Mouse (Mus musculus) naive thymus-derived CD4-positive, alpha-beta T cell, adult 2 months (primary cell): ENCODE measurements around the gene Maml3.

Source experiments
- DNase-seq: peaks from one replicate; pipeline ENCODE4 v3.0.0-alpha.2; 2011; ENCODE audit warnings: low read depth

The Maml3 gene

DNA sequence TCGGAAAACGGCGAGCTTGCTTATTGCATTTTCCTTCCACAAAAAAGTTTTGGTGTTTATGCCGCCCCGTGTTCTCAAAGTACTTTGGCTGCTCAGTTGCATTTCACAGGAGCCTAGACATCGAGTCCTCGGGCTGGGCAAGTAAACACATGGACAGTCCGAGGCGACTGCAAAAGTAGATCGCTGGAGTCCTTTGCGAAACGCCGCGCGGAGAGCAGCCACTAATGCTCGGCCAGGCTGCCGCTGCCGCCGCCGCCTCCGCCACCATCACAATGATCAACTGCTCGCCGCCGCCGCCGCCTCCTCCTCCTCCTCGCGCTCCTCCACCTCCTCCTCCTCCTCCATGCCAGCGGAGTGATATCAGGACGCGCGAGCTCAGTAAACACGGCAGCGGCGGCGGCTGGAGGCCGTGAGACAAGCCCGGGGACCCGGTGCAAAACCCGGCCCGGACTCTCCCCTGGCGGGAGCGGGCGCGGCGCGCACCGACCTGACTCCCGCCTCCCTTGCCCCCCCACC is at the start of gene Maml3:
Maml3 (minus strand) TSS at position 441 of the 516 bp plus-strand sequence.
- DNase-seq = peak; percentile 91

DNA sequence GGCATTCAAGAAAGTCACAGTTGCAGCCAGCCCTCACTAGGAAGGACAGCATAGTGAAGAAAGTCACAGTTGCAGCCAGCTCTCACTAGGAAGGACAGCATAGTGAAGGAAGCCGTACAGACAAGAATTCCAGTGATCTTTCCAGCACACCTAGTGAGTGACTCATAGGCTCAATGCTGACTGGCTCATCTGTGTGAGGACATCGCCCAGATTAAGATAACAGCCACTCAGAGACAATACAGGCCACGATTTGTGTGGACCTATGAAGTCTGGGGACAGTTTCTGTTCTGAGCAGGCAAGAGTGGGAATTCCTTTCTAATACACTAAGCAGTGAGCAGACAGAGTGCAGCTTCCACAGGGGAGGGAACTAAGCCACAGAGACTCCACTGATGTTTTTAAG is 46.3 kb upstream of the Maml3 start:
- no peak for DNase-seq

DNA sequence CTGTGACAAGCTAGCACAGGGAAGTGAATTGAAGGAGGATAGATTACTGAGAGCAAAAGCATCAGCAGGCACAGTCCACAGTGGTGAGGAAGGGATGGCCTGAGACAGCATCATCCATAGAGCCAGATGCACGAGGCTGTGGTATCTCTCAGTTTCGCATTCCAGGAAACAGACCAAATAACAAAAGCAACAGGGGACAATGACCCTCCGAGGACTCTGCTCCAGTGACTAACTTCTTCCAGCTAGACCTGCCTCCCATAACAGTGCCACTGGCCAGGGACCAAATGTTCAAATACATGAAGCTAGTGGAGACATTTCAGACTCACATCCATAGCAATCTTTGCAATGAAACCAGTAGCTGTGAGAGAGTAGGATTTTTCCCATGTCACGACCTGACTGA is 43.4 kb upstream of the Maml3 start:
- no peak for DNase-seq

DNA sequence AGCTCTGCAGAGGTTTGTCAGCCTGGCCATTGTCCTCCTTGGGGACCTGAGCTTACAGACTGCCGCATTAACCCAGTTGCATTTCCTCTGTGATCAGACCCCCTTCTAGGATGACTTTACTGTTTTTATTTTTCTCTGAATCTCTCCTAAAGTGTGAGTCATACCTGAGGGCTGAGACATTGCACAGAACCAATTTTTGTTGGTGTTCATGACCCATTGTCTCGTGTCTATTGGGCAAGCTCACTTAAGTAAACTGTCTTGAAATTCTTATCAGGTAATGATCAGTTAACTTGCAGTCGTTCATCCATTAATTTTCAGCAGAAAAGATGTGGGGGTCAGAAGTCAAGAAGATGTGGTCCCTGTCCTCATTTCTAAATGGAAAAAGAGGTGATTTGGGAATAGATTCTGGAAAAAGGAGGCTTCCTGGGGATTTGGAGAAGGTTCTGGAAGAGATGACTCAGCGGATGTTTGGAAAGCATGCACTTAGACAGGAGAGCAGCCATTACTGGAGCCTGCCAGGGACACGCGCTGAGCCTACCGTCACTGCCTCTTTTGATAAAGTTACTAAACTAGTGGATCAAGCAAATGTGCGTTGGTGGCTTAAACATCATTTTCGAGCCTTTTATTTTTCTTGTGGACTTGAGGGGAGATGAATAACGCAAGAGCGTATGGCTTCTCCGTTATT is 40.0 kb upstream of the Maml3 start:
- DNase-seq = no peak

DNA sequence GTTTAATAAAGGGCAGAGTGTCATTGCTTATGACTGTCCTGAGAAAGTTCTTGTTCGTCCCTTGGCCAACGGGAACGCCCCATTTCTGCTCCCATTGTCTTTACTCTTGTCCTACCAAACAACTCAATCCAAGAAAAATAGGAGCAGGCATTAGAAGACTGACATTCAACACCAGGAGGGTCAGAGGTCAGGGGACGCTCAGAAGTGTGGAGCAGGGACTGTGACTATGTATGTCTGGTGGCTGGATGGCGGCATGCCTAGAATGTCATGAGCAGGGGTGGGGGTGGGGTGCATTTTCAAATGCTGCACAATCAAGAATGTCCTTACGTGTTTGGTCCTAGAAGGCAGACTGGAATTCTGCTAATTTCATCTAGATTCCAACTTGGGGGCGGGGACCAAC is 38.1 kb upstream of the Maml3 start:
- DNase-seq = no peak

DNA sequence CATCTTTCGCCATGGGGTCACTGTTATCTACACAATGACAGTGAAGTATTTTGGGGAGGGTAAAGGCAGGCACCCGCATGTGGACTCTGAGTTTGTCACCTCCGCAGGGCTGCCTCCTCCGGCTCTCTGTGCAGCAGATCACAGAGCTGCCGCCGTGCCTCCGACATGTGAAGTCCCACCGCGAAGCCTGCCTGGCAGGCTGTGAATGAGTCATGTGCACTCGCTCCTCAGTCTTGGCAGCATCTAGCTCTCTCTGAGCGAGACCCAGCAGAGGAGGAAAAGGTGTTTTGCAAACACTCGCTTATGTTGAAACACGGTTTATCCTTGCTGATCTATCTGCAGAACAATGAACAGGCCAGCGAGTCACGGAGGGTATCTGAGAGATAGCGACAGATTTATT is 35.3 kb upstream of the Maml3 start:
- no peak for DNase-seq

DNA sequence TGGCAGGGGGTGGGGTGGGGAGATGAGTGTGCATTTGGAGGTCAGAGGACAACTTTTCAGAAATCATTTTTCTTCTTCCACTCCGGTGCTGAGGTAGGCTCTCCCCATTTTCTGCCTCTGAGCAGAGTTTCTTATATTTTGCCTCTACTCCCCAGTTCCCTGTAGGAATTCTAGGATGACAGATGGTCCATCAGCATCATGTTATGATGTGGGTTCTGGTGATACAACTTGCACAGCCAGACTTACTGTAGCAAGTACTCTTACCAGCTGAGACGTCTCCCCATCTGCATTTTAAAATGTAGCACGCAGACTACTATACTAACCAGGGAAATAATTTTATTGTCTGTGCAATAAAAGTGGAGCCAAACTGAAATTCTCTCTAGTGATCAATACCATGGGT is 20.5 kb upstream of the Maml3 start:
- DNase-seq = no peak

DNA sequence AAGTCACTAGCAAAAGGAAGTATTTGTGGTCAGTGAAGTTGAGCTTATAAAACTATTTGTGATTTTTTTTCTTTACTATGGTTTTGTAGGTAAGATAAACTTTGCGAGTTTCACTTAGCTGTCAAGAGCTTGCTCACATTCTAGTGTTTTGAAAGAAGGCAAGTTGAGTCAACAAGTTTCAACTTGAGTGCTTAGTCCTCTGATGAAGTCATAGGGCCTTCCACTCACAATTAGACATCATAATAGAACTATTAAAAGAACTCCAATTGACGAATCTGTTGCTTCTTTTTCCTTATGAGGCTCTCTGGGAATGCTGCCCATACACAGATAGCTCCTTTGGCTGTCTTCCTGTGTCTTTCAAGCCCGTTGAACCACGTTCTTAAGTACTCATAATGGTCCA is 16.0 kb upstream of the Maml3 start:
- no peak for DNase-seq

DNA sequence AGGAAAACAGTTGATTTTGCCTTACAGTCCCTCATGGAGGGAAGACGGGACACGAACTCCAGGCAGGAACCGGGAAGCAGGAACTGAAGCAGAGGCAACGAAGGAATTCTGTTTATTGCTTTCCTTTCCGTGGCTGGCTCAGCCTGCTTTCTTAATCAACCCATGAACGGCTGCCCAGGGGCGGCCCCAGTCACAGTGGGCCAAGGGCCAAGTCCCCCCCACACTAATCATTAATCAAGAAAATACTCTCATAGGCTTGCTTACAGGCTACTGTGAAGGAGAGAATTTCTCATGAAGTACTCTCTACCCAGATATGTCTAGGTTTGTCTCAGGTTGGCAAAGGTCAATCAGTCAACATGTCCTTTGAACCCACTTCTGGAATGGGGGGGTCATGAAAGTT is 14.3 kb upstream of the Maml3 start:
- no peak for DNase-seq

DNA sequence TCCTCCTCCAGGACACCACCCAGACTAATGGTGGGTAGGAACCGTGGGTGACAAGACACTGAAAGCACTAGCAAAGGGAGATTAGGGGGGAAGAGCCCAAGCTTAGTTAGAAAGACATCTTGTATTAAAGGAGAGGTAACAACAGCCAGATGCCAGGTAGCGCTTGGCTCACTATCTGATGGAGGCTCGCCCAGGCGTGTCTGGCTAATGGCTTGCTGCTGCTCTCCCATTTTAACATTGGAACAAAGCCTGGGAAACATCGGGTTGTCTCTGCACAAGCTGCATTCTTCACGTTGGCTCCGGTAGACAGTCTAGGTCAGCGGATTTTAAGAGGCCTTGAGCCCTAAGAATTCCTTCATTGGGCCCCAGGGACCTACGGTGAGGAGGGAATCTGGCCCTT is 10.5 kb upstream of the Maml3 start:
- no peak for DNase-seq

DNA sequence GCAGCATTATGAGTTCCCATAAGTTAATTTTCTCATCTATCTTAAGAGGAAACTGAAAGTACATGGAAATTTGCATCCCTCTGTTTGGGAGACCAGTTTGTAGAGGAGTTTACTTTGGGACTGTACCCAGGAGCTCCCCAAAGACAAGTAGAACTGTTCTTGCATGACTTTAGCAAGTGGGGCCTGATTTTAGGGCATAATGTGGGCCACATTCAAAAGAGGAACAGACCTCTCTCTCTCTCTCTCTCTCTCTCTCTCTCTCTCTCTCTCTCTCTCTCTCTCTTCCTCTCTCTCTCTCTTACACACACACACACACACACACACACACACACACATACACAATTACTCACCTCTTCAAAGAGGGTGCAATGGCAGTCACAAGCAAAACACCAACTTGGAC is 3.2 kb upstream of the Maml3 start:
- no peak for DNase-seq

DNA sequence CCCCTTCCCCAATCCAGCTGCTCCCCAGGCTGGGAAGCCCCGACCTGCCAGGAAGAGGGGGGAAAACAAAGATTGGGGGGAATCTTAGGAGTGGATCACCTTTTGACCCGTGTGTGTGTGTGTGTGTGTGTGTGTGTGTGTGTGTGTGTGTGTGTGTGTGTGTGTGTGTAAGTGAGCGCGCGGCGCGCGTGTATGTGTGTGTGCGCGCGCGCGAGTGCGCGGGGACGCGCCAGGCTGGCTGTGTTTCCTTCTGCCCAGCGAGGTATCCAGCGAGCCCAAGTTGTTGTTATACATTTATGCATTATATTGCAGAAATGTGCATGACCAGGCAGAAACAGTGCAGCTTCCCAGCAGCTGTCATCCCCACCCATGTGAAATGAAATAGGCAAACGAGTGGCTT is 280 bp upstream of the Maml3 start:
- DNase-seq = peak; percentile 79

DNA sequence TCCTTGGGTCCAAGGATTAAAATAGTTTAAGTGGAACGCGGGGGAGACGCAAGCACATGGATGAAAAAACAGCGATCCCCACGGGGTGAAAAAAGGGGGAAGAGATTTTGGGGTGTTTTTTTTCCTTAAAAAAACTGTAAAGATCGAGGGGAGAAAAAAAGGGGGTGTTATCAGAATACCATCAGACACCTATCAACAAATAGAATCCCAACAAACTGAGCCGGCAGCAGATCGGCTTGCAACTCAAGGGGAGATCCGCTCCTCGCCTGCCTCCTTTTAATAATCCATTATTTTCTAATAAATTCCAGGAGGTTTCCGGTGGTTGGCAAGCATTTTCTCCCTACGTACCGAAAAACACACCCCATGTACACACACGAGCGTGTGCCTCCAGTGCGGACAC is 668 bp downstream of the Maml3 start:
- no peak for DNase-seq

DNA sequence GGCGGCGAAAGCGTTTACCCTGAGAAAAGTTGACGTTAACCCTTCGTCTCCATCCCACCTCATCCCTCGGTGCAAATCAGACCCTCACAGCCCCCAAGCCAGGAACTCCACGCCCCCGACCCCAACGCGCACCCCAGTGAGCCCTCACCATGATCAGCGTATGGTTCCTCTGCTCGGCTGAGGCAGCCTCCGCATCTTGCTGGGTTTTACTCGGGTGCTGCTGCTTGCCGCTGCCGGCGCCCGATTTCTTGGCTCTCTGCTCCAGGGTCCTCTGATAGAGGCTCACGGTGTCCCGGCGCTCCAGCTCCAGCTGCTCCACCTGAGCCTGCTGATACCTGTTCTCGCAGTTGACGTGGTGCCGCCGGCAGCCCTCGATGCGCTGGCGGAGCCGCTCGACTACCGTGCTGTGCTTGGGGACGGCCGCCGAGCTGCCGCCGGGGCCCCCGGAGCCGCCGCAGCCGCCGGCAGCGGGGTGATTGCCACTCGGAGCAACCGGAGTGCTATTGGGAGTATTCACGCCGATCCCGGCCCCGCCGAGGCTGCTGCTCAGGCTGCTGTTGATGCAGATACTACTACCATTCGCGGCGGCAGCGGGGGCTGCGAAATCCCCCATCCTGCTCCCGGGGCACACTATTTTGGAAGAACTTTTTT is 1.2 kb downstream of the Maml3 start:
- peak; percentile 66 for DNase-seq

DNA sequence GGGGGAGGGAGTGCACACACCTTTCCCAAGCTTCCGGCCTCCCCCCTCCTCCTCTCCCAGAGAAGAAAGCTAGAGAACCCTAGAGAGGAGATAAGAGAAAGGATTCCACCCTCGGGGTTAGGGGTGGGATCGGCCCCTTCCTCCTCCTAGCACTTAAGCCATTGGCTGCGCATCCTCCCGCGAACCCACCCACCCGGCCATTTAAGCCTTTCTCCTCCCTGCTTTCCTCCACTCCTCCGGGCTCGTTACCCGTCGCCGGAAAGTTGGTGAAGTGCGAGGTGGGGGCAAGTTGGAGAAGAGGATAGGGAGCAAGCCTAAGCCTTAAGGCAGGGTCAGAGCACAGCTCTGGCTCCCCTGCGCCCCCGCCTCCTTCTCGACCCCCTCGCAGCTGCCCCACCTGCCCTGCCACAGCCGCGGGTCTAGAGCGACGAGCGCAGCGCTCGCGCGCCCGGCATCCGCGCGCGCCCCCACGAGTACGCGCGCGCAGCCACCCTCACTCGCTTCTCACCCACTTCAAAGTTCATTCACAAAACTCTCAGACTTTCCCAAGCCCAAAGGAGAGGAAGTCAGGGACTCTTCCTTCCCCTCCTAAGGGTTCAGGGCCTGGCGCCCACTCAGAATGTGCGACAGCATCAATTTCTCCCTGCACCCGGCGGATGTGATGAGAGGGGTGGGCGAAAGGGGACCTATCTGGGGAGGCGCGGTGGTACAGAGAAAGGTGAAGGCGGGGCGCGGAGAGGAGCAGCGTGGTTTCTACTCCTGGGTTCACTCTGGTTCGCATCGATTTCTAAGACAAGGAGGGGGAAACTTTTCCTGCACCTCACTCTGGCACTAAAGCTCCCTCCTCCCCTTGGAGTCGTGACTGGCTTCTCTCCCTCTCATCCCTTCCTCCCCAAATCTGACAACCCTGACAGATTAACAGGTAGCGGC is 2.0 kb downstream of the Maml3 start:
- peak; percentile 91 for DNase-seq

DNA sequence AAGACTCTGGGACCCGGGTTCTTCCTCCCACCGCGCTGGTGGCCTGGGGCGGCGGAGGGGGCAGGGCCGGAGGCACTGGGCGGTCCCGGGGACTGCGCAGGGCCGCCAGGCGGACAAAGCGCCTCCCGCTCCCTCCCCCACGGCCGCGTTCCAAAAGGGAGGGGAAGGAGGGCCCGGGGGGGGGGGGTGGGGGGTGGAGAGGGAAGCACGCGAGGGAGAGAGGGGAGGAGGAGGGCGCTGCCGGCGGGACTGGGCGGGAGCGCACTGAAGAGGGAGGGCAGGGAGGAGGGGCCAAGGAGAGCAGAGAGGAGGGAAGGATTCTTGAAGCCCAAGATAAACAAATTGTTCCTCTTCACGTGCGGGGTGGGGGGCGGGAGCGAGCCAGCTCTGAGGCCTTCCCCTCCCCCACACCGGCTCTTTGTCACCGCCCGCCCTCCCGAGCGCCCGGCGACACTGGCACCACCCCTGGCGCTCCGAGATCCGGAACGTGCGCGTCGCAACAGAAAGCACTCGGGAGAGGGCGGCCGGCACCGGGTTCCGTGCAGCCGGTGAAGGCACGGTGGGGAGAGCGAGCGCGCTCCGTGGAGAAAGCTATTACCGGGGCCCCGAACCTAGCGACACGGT is 2.8 kb downstream of the Maml3 start:
- peak; percentile 89 for DNase-seq

DNA sequence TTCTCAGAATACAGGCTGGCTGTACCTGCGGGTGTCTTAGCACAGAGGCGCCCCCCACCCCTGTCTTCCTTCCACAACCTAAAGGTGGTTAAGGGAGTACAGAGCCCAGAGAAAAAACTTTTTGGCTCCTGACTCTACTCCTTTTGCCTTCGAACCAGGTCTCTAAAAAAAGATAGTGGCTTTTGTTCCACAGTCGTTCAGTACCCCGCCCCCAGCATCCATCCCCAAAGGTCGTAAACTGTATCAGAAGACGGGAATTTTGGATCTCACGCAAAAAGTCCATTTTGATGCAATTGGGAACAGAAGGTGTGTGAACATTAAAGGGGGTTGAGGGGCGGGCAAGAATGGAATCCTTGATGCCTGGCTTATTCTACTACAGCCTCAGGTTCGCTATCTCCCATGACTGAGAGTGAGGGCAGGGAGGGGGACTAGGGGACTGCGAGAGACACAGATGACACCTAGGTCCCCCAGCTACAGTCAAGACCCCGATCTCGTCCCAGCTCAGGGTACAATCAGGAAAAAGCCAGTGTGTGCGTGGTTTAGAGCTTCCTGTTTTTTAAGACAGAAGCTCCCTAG is 3.4 kb downstream of the Maml3 start:
- no peak for DNase-seq

DNA sequence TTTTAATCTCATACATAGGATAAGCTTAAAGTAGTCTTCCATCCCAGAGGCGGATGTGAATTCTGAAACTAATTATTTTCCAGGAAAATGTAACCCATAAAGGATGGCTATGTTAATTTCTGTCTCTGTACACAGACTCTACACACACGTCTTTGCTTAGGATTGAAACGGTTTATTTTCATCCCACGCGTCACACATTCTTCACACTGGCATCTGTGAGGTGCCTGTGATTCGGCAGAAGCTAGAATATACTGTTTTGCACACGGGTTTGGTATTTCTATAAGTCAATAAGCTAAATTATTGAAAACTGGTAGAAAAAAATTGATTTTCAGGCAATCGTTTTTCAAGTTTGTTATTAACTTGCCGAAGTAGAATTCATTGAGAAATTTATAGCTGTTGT is 4.0 kb downstream of the Maml3 start:
- DNase-seq = no peak

DNA sequence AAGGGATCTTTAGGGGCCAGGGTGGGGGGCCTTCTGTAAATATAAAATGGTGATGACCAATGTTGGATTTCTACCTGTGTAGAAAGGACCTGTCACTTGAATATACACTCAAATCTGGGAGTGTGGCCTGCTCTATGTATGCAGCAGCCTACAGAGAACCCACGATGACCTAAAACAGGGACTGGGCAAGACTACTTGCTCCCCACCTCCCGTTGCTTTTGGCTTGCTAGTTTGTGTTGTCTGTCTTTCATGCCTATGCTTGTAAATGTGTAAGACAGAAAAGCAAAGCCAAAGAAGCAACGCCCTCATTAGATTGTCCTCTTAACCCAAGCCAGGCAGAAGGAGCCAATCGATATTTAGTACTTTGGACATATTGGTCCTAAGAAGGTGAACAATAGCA is 4.6 kb downstream of the Maml3 start:
- no peak for DNase-seq

DNA sequence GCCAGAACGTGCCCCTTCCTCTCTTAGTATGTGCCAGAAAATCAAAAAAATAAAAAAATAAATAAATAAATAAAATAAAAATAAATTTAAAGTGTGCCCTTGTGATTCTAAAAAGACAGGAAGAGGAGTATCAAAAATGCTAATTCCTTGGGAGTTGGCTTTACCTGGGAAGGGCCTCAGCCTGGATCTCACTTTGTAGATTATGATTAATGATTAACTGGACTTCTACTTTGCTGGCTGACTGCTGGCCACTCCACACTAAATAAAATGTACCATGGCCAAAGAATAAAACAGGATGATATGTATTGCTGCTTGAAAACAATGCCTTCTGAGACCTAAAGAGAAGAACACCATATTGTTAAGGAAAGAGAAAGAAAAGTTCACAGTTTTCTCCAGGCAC is 5.6 kb downstream of the Maml3 start:
- DNase-seq = no peak

DNA sequence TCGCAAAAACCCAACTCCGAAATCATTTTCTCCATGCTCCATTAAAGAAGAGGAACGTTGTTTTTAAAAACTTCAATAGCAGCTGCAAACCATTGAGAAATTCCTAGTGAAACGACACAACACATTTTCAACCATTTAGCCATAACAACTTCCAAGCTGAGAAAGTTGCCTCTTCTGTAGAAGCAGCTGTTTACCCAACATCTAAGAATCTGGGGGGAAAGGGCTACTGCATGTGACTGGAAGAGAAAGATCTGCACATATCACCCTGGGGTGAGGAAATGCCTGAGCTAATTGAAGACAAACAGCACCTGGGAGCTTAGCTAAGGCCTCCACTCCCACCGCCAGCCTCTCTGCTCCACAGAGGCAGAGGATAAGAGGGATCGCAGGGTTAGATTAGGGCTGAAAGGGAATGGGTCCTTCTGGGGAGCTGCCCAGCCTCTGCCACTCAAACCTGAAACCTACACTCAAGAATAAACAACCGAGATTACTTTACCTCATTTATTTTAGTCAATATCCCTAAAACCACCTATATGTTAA is 13.5 kb downstream of the Maml3 start:
- no peak for DNase-seq
